Mouse (Mus musculus): ENCODE measurements around the gene Polm. TPM values are rescaled to one million over a fixed set of nuclear protein-coding genes. Genes with fewer than 3 reads are reported as not detected.

Polm gene
- polyA plus RNA-seq, 1 experiment, result 6.8 TPM

DNA sequence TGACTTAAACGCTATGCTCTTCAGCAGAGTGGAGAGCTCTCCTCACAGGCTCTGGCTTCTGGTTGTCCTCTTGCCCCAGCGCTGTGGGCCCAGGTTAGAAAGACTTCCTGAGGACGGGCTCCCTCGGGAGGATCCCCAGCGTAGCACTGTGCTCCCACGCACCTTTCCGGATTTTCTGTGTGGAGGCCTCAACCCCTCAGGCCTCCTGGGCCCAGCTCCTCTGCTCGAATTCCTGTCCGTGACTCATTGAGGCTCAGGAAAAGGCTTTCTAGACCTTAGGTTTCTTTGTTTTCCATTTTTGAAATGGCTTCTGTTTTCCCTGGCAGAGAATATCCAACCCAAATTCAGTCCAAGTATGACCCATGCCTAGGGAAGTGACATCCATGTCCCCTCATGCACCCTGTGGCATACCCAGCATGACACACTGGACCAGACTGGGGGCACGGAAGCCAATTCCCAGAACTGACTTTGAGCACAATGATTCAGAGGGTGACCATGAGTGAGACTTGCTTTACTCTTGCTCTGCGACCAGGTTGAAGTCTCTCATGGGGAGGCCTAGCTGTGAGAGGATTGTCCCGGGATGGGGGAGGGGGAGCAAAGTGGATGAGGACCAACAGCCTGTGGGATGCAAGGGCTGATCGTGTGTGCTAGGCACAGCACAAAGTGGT, 22.2 kb upstream of the Polm start:
- Histone ChIP-seq H3K27me3 (ENCODE audit: control insufficient read depth, insufficient read depth, insufficient read length) (no peaks in the 10 kb centered on the region), H3K4me3 (ENCODE audit: insufficient read depth, poor library complexity, severe bottlenecking) (no peak overlapping the region), H3K79me2 (ENCODE audit: control insufficient read depth, insufficient read depth) (peaks cover 33% of the 10 kb centered on the region), H3K79me3 (ENCODE audit: low read depth) (peaks cover 12% of the 10 kb centered on the region), H3ac (ENCODE audit: control insufficient read depth, insufficient read length, low read depth) (no peak overlapping the region), H3K36me3 (ENCODE audit: control insufficient read depth, insufficient read depth) (peaks cover 17% of the 10 kb centered on the region)
- TF ChIP-seq CEBPB (IDR thresholded peaks at IDR 0.05; ENCODE audit: low read depth) (no peak), USF1 (IDR thresholded peaks at IDR 0.05; ENCODE audit: low read depth) (no peak)

DNA sequence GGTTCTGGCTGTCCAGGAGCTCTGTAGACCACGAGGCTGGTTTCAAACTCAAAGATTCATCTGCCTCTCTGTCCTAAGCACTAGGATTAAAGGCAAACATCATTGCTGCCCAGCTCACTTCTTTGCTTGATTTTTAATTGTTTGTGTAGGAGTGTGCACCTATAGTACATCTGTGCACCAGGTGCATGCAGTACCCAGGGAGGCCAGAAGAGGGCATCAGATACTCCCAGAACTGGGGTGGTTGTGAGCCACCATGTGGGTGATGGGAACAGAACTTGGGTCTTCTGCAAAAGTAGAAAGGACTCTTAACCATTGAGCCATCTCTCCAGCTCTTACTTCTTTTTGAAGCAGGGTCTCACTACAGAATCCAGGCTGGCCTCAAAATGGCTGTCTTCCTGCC, 20.9 kb upstream of the Polm start:
- TF ChIP-seq USF1 (IDR thresholded peaks at IDR 0.05; ENCODE audit: low read depth) (no peak), MAX (IDR thresholded peaks at IDR 0.05) (no peak), MYOG (IDR thresholded peaks at IDR 0.05; ENCODE audit: control insufficient read depth, extremely low read depth, insufficient read length) (no peak), FOSL1 (IDR thresholded peaks at IDR 0.05; ENCODE audit: insufficient read depth, low read length, poor library complexity, severe bottlenecking) (no peak), CTCF (IDR thresholded peaks at IDR 0.05; ENCODE audit: control insufficient read depth, insufficient read depth, insufficient read length) (no peak), CEBPB (IDR thresholded peaks at IDR 0.05; ENCODE audit: low read depth) (no peak)
- Histone ChIP-seq H3K4me3 (ENCODE audit: insufficient read depth, poor library complexity, severe bottlenecking) (no peak overlapping the region), H3K79me2 (ENCODE audit: control insufficient read depth, insufficient read depth) (peaks cover 20% of the 10 kb centered on the region), H3ac (ENCODE audit: control insufficient read depth, insufficient read length, low read depth) (no peak overlapping the region), H3K79me3 (ENCODE audit: low read depth) (peaks cover 8% of the 10 kb centered on the region), H3K36me3 (ENCODE audit: control insufficient read depth, insufficient read depth) (peaks cover 5% of the 10 kb centered on the region), H3K27me3 (ENCODE audit: control insufficient read depth, insufficient read depth, insufficient read length) (no peaks in the 10 kb centered on the region)

DNA sequence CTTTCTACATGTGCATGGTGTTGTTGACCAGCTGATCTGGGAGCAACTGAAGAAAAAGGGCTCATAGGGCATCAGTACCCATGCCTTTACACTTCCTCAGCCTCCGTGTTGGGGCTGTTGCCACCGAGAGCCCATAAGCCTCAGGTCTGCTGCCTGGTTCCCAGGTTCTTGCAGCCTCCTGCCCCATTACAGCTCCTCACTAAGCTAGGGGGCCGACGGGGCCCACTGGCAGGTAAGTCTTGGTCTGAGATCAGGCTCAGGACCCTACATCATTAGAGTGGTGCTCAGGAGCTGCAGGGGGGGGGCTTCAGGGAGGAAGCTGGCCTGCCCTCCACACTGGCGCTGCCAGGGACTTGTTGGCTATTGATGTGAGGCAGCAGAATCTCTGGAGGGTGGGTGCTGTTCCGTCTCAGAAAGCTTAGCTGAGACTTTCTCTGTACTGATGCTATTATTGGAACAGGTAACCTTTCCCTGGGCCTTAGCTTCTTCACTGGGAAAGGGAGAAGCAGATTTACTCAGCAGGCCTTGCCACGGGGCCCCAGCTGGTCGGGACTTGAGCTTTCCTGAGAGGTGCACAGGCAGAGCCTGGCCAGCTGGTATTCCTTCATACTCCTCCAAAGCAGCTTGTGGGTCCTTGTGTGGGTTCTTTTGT, 18.8 kb upstream of the Polm start:
- Histone ChIP-seq H3ac (ENCODE audit: control insufficient read depth, insufficient read length, low read depth) (no peak overlapping the region), H3K4me3 (ENCODE audit: insufficient read depth, poor library complexity, severe bottlenecking) (no peak overlapping the region), H3K79me2 (ENCODE audit: control insufficient read depth, insufficient read depth) (no peaks in the 10 kb centered on the region), H3K79me3 (ENCODE audit: low read depth) (no peaks in the 10 kb centered on the region), H3K27me3 (ENCODE audit: control insufficient read depth, insufficient read depth, insufficient read length) (no peaks in the 10 kb centered on the region), H3K36me3 (ENCODE audit: control insufficient read depth, insufficient read depth) (no peaks in the 10 kb centered on the region)
- TF ChIP-seq CEBPB (IDR thresholded peaks at IDR 0.05; ENCODE audit: low read depth) (no peak), MYOD1 (IDR thresholded peaks at IDR 0.05; ENCODE audit: control insufficient read depth, insufficient read length, low read depth) (no peak), FOSL1 (IDR thresholded peaks at IDR 0.05; ENCODE audit: insufficient read depth, low read length, poor library complexity, severe bottlenecking) (no peak)

DNA sequence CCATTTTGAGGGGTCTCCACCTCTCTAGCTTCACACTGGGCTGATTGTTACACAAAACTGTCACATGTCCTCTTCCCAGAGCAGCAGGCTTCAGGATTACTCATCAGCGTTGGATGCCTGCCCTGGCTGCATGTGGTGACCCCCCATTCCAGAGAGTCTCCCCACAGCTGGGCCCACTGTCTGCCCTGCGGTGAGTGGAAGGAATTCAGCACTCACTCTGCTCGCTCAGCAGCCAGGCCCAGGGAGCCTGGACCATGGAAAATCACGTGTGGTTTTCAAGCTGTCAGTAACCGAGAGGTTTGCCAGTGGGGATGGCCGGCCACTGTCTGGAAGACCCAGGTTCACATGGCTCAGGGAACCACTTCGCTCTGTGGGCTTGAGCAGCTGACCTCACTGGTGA, 18.1 kb upstream of the Polm start:
- no peaks in the 10 kb centered on the region for H3K79me2 ChIP-seq (ENCODE audit: control insufficient read depth, insufficient read depth)
- peak overlapping the region; percentile 9 for H3ac ChIP-seq (ENCODE audit: control insufficient read depth, insufficient read length, low read depth)
- no peaks in the 10 kb centered on the region for H3K79me3 ChIP-seq (ENCODE audit: low read depth)
- no peaks in the 10 kb centered on the region for H3K36me3 ChIP-seq (ENCODE audit: control insufficient read depth, insufficient read depth)
- no peaks in the 10 kb centered on the region for H3K27me3 ChIP-seq (ENCODE audit: control insufficient read depth, insufficient read depth, insufficient read length)
- TF ChIP-seq USF1 (IDR thresholded peaks at IDR 0.05; ENCODE audit: low read depth) (peak; percentile 89), MYOD1 (IDR thresholded peaks at IDR 0.05; ENCODE audit: control insufficient read depth, insufficient read length, low read depth) (peak; percentile 74), MYOG (IDR thresholded peaks at IDR 0.05; ENCODE audit: control insufficient read depth, extremely low read depth, insufficient read length) (no peak), CEBPB (IDR thresholded peaks at IDR 0.05; ENCODE audit: low read depth) (peak; percentile 45), MAX (IDR thresholded peaks at IDR 0.05) (peak; percentile 81), CTCF (IDR thresholded peaks at IDR 0.05; ENCODE audit: control insufficient read depth, insufficient read depth, insufficient read length) (no peak), FOSL1 (IDR thresholded peaks at IDR 0.05; ENCODE audit: insufficient read depth, low read length, poor library complexity, severe bottlenecking) (peak; percentile 40)
- no peak overlapping the region for H3K4me3 ChIP-seq (ENCODE audit: insufficient read depth, poor library complexity, severe bottlenecking)

DNA sequence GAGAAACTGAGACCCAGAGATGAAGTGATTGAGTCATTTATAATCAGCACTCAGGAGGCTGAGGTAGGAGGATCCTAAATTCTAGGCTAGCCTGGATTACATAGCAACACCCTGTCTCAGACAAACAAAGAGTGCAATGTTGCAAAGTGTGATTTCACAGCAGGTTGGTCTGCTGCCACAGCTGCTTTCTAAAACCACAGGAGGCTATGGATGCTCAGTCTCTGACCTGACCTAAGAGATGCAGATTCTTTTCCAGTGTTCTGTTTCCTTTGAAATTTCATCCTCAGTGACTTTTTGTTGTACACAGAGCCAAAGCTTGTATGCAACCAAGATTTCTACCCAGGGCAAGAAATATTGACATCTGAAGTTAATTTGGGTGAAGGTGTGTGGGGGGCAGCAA, 17.7 kb upstream of the Polm start:
- no peaks in the 10 kb centered on the region for H3K27me3 ChIP-seq (ENCODE audit: control insufficient read depth, insufficient read depth, insufficient read length)
- H3K79me2 ChIP-seq (ENCODE audit: control insufficient read depth, insufficient read depth), result no peaks in the 10 kb centered on the region
- H3K36me3 ChIP-seq (ENCODE audit: control insufficient read depth, insufficient read depth), result no peaks in the 10 kb centered on the region
- H3K4me3 ChIP-seq (ENCODE audit: insufficient read depth, poor library complexity, severe bottlenecking), result no peak overlapping the region
- H3ac ChIP-seq (ENCODE audit: control insufficient read depth, insufficient read length, low read depth), result no peak overlapping the region
- peak; percentile 30 for TF ChIP-seq CEBPB (IDR thresholded peaks at IDR 0.05; ENCODE audit: low read depth)
- TF ChIP-seq MYOG (IDR thresholded peaks at IDR 0.05; ENCODE audit: control insufficient read depth, extremely low read depth, insufficient read length), result no peak
- no peak for TF ChIP-seq MAX (IDR thresholded peaks at IDR 0.05)
- no peak for TF ChIP-seq USF1 (IDR thresholded peaks at IDR 0.05; ENCODE audit: low read depth)
- peak; percentile 67 for TF ChIP-seq MYOD1 (IDR thresholded peaks at IDR 0.05; ENCODE audit: control insufficient read depth, insufficient read length, low read depth)
- no peak for TF ChIP-seq FOSL1 (IDR thresholded peaks at IDR 0.05; ENCODE audit: insufficient read depth, low read length, poor library complexity, severe bottlenecking)
- TF ChIP-seq CTCF (IDR thresholded peaks at IDR 0.05; ENCODE audit: control insufficient read depth, insufficient read depth, insufficient read length), result no peak
- H3K79me3 ChIP-seq (ENCODE audit: low read depth), result no peaks in the 10 kb centered on the region

DNA sequence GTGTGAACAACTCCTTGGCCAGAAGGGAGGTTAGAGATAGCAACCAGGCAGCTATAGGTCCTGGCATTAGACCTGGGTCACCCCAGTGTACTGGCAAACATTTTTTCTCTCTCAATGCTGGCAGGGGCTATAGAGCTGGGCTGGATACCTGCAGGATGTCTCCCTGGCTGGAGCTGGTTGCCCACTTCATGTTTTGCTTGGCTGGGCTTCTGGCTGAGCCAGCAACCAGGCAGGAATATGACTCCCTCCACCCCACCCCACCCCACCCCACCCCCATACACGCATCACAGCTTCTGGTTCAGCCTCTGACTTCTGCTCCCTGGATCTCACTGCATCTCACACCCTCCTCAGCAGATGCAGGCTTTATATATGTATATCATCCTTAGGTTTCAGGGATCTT, 14.5 kb upstream of the Polm start:
- Histone ChIP-seq H3K79me2 (ENCODE audit: control insufficient read depth, insufficient read depth) (no peaks in the 10 kb centered on the region), H3K27me3 (ENCODE audit: control insufficient read depth, insufficient read depth, insufficient read length) (no peaks in the 10 kb centered on the region), H3ac (ENCODE audit: control insufficient read depth, insufficient read length, low read depth) (no peak overlapping the region), H3K4me3 (ENCODE audit: insufficient read depth, poor library complexity, severe bottlenecking) (no peak overlapping the region), H3K79me3 (ENCODE audit: low read depth) (no peaks in the 10 kb centered on the region), H3K36me3 (ENCODE audit: control insufficient read depth, insufficient read depth) (no peaks in the 10 kb centered on the region)
- TF ChIP-seq CTCF (IDR thresholded peaks at IDR 0.05; ENCODE audit: control insufficient read depth, insufficient read depth, insufficient read length) (no peak), MYOD1 (IDR thresholded peaks at IDR 0.05; ENCODE audit: control insufficient read depth, insufficient read length, low read depth) (no peak), FOSL1 (IDR thresholded peaks at IDR 0.05; ENCODE audit: insufficient read depth, low read length, poor library complexity, severe bottlenecking) (no peak), USF1 (IDR thresholded peaks at IDR 0.05; ENCODE audit: low read depth) (no peak), MAX (IDR thresholded peaks at IDR 0.05) (no peak), CEBPB (IDR thresholded peaks at IDR 0.05; ENCODE audit: low read depth) (no peak), MYOG (IDR thresholded peaks at IDR 0.05; ENCODE audit: control insufficient read depth, extremely low read depth, insufficient read length) (no peak)

Measured in C2C12 (cell line).